Mouse (Mus musculus) layer of hippocampus, postnatal 25 days (tissue): ENCODE results near the gene Tram2. TPM values are rescaled to one million over a fixed set of nuclear protein-coding genes. Genes with fewer than 3 reads are reported as not detected.

Source experiments
- DNase-seq, 2 experiments: peaks; one replicate each; pipeline ENCODE4 v3.0.0; 2022; ENCODE audit warnings: mixed read lengths in 2 of 2, low spot score in 1 of 2; ENCODE audit errors: extremely low spot score in 1 of 2
- total RNA-seq, 2 experiments: library from RNA; stranded (reverse); gene quantifications; 2 replicates each; pipeline ENCODE4 v1.2.3; 2021

The Tram2 gene
- total RNA-seq, 2 experiments from 2014 or later, result 0.91 to 1.4 TPM

- DNase-seq, result no peak
Measured at GRCm38 (mm10) chr1:21069830-21070522, 9.1 kb downstream of the Tram2 start.

GRCm38 (mm10) chr1:21068491-21068890 lies 10.5 kb downstream of the Tram2 start:
- no peak for DNase-seq

- DNase-seq, result no peak
Measured at GRCm38 (mm10) chr1:21067536-21068221, 11.3 kb downstream of the Tram2 start.

GRCm38 (mm10) chr1:21064153-21064552 lies 14.9 kb downstream of the Tram2 start:
- no peak for DNase-seq

- DNase-seq, result no peak
Measured at GRCm38 (mm10) chr1:21059385-21060109, 19.5 kb downstream of the Tram2 start.

- DNase-seq, result no peak
Measured at GRCm38 (mm10) chr1:21053009-21053408, 26.0 kb downstream of the Tram2 start.

GRCm38 (mm10) chr1:21052608-21053007 lies 26.4 kb downstream of the Tram2 start:
- no peak for DNase-seq

GRCm38 (mm10) chr1:21052132-21052545 lies 26.9 kb downstream of the Tram2 start:
- DNase-seq, result no peak

- DNase-seq, result no peak
Measured at GRCm38 (mm10) chr1:21049005-21049404, 30.0 kb downstream of the Tram2 start.

GRCm38 (mm10) chr1:21048402-21048801 lies 30.6 kb downstream of the Tram2 start:
- no peak for DNase-seq

GRCm38 (mm10) chr1:21042461-21042860 lies 36.6 kb downstream of the Tram2 start:
- no peak for DNase-seq

GRCm38 (mm10) chr1:21040610-21041326 lies 38.3 kb downstream of the Tram2 start:
- no peak for DNase-seq

GRCm38 (mm10) chr1:21040173-21040572 lies 38.9 kb downstream of the Tram2 start:
- DNase-seq, result no peak

GRCm38 (mm10) chr1:21039564-21039963 lies 39.5 kb downstream of the Tram2 start:
- no peak for DNase-seq

- no peak for DNase-seq
Measured at GRCm38 (mm10) chr1:21037881-21038601, 41.0 kb downstream of the Tram2 start.

GRCm38 (mm10) chr1:21035878-21036277 lies 43.2 kb downstream of the Tram2 start:
- no peak for DNase-seq

GRCm38 (mm10) chr1:21033792-21034119 lies 45.3 kb downstream of the Tram2 start:
- DNase-seq, result no peak

GRCm38 (mm10) chr1:21033065-21033791 lies 45.8 kb downstream of the Tram2 start:
- DNase-seq, result no peak

- no peak for DNase-seq
Measured at GRCm38 (mm10) chr1:21031650-21032049, 47.4 kb downstream of the Tram2 start.

- DNase-seq, result no peak
Measured at GRCm38 (mm10) chr1:21029000-21029399, 50.0 kb downstream of the Tram2 start.
